18 mouse cellular contexts compared by ENCODE assay signal in the genomic region with DNA sequence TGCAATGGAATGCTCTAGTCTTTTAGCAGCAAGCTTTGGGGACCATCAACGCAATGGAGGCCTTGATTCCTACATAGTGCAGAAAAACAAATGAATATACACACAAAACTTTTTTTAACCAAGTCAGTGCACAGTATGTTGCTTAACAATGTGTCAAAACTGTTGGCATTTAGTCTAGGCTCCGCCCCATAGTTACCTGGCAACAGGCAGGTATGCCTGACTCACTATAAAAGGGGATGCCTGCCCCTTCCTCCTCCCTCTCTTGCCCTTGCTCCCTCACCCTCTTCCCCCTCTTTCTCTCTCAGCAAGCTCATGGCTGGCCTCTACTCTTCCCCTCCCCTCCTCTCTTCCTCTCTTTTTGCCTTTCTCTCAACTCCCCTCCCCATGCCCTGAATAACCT. TPM values are rescaled to one million over a fixed set of nuclear protein-coding genes. Genes with fewer than 3 reads are reported as not detected.
DNase-seq lines count a peak whose midpoint lies in the region; ATAC-seq and TF ChIP-seq lines count a peak whose summit lies in the region.
"Had no signal": no experiment of that assay in that cellular context is flagged by ENCODE, and none has a peak within 500 bp of the region (broad histone marks: within the 10 kb centered on the region; RNA-seq: fewer than 3 reads in every experiment).

No protein-coding gene starts in this region.

- 0 out of 2 replicates have a peak overlapping the region, but pooled peaks have one; percentile 43 for H3K27ac ChIP-seq in kidney, postnatal 0 days
- no peak overlapping the region for H3K27ac ChIP-seq in lung, postnatal 0 days (ENCODE audit: low read length)
- H3K27ac ChIP-seq in limb, embryonic 10.5 days = peak overlapping the region; percentile 84
- H3K27ac ChIP-seq in midbrain, embryonic 15.5 days = no peak overlapping the region
- H3K27ac ChIP-seq: embryonic facial prominence, embryonic 13.5 days; forebrain, embryonic 13.5 days; gastrocnemius, adult 2 months; hindbrain, embryonic 10.5 days; hindbrain, embryonic 14.5 days had no signal

- H3K36me3 ChIP-seq in kidney, postnatal 0 days (ENCODE audit: insufficient read depth, low read length) = no peaks in the 10 kb centered on the region
- no peaks in the 10 kb centered on the region for H3K36me3 ChIP-seq in lung, postnatal 0 days (ENCODE audit: insufficient read depth, low read length)
- H3K36me3 ChIP-seq in limb, embryonic 10.5 days = no peaks in the 10 kb centered on the region
- no peaks in the 10 kb centered on the region for H3K36me3 ChIP-seq in midbrain, embryonic 15.5 days (replicated peaks)
- H3K36me3 ChIP-seq: embryonic facial prominence, embryonic 13.5 days; heart, embryonic 12.5 days; hindbrain, embryonic 10.5 days had no signal

- no peaks in the 10 kb centered on the region for H3K27me3 ChIP-seq in kidney, postnatal 0 days (ENCODE audit: insufficient read depth, low read length)
- no peaks in the 10 kb centered on the region for H3K27me3 ChIP-seq in lung, postnatal 0 days (replicated peaks; ENCODE audit: insufficient read depth, low read length)
- H3K27me3 ChIP-seq in limb, embryonic 10.5 days (ENCODE audit: low read depth, poor library complexity, severe bottlenecking) = no peaks in the 10 kb centered on the region
- no peaks in the 10 kb centered on the region for H3K27me3 ChIP-seq in midbrain, embryonic 15.5 days (replicated peaks)
- H3K27me3 ChIP-seq: embryonic facial prominence, embryonic 13.5 days; forebrain, embryonic 13.5 days; heart, embryonic 12.5 days had no signal

- no peak overlapping the region for H3K4me3 ChIP-seq in kidney, postnatal 0 days (replicated peaks; ENCODE audit: low read depth, low read length)
- no peak overlapping the region for H3K4me3 ChIP-seq in lung, postnatal 0 days (ENCODE audit: low read depth, low read length)
- H3K4me3 ChIP-seq in limb, embryonic 10.5 days = no peak overlapping the region
- H3K4me3 ChIP-seq in midbrain, embryonic 15.5 days = no peak overlapping the region
- H3K4me3 ChIP-seq: embryonic facial prominence, embryonic 13.5 days; forebrain, embryonic 13.5 days; gastrocnemius, adult 2 months; heart, embryonic 12.5 days; hindbrain, embryonic 10.5 days had no signal

- no peak for DNase-seq in kidney, postnatal 0 days (ENCODE audit: low spot score)
- DNase-seq in kidney, adult 18-20 months = no peak
- peak; percentile 25 for DNase-seq in lung, postnatal 0 days (ENCODE audit: low spot score)
- no peak for DNase-seq in lung, postnatal 10 days
- no peak for DNase-seq in limb, embryonic 10.5 days (ENCODE audit: low spot score)
- DNase-seq in right cerebral cortex, postnatal 25 days = no peak
- DNase-seq: adrenal gland, adult 2 months; adrenal gland, postnatal 36 days; cerebellum, adult 2 months; cerebellum, postnatal 10 days; gastrocnemius, adult 2 months; gastrocnemius, postnatal 25 days had no signal

- H3K9me3 ChIP-seq in kidney, postnatal 0 days (replicated peaks; ENCODE audit: low read length) = no peaks in the 10 kb centered on the region
- H3K9me3 ChIP-seq in lung, postnatal 0 days (ENCODE audit: low read length) = no peaks in the 10 kb centered on the region
- no peaks in the 10 kb centered on the region for H3K9me3 ChIP-seq in limb, embryonic 10.5 days (replicated peaks)
- no peaks in the 10 kb centered on the region for H3K9me3 ChIP-seq in midbrain, embryonic 15.5 days
- H3K9me3 ChIP-seq: embryonic facial prominence, embryonic 13.5 days; forebrain, embryonic 13.5 days; heart, embryonic 12.5 days; hindbrain, embryonic 10.5 days had no signal

- 88% methylated on average over 2 of the region's 2 CpGs for WGBS in kidney, postnatal 0 days
- 82% methylated on average over 2 of the region's 2 CpGs for WGBS in lung, postnatal 0 days
- 91% methylated on average over 2 of the region's 2 CpGs for WGBS in limb, embryonic 10.5 days
- 87% methylated on average over 2 of the region's 2 CpGs for WGBS in midbrain, embryonic 15.5 days

- no peak for TF ChIP-seq EP300 in lung, postnatal 0 days (IDR thresholded peaks at IDR 0.05)

- no peak overlapping the region for H3K9ac ChIP-seq in kidney, postnatal 0 days (ENCODE audit: low read depth, low read length)
- H3K9ac ChIP-seq in lung, postnatal 0 days (replicated peaks; ENCODE audit: low read depth) = no peak overlapping the region
- no peak overlapping the region for H3K9ac ChIP-seq in midbrain, embryonic 15.5 days
- H3K9ac ChIP-seq: embryonic facial prominence, embryonic 13.5 days; forebrain, embryonic 13.5 days; heart, embryonic 12.5 days; hindbrain, embryonic 14.5 days had no signal

- TF ChIP-seq CTCF in kidney, postnatal 0 days (IDR thresholded peaks at IDR 0.05; ENCODE audit: low read depth) = no peak
- no peak for TF ChIP-seq CTCF in lung, postnatal 0 days (IDR thresholded peaks at IDR 0.05)

- H3K4me1 ChIP-seq in kidney, postnatal 0 days (replicated peaks; ENCODE audit: insufficient read depth, low read length) = 0 out of 2 replicates have a peak, but pooled peaks cover 3% of the 10 kb centered on the region
- H3K4me1 ChIP-seq in lung, postnatal 0 days (ENCODE audit: insufficient read depth, low read depth, low read length) = no peaks in the 10 kb centered on the region
- peaks cover 80% of the 10 kb centered on the region for H3K4me1 ChIP-seq in limb, embryonic 10.5 days
- H3K4me1 ChIP-seq in midbrain, embryonic 15.5 days = peaks cover 11% of the 10 kb centered on the region

- ATAC-seq in kidney, postnatal 0 days (replicated peaks; ENCODE audit: low FRiP score, low read depth) = no peak
- ATAC-seq in lung, postnatal 0 days = no peak
- ATAC-seq in midbrain, embryonic 15.5 days (replicated peaks) = no peak
- ATAC-seq: forebrain, embryonic 13.5 days had no signal

- no peak overlapping the region for H3K4me2 ChIP-seq in kidney, postnatal 0 days (ENCODE audit: low read length)
- no peak overlapping the region for H3K4me2 ChIP-seq in lung, postnatal 0 days (replicated peaks; ENCODE audit: low read depth, low read length)
- H3K4me2 ChIP-seq in midbrain, embryonic 15.5 days = no peak overlapping the region
- H3K4me2 ChIP-seq: forebrain, embryonic 13.5 days; heart, embryonic 12.5 days; hindbrain, embryonic 14.5 days had no signal

RNA-seq across cellular contexts. Expression of gene Tln2, which starts 56.7 kb away (rescaled TPM):
- polyA plus RNA-seq in kidney, postnatal 0 days (2015; fragmentation: Nextera tagmentation; extraction: Ambion mirVana) = 24.8 and 25.6 TPM in 2 replicates
- polyA plus RNA-seq in lung, postnatal 0 days (2015; fragmentation: Nextera tagmentation; extraction: Ambion mirVana) = 9.9 and 11.5 TPM in 2 replicates
- polyA plus RNA-seq in limb, embryonic 10.5 days (2016; fragmentation: Nextera tagmentation; extraction: Ambion mirVana) = 40.2 and 41.5 TPM in 2 replicates
- 31.2 and 31.5 TPM in 2 replicates for polyA plus RNA-seq in midbrain, embryonic 15.5 days (2015; fragmentation: Nextera tagmentation; extraction: Ambion mirVana)

Comparison
In these comparisons a context has a peak if more than half of its experiments do, and no peak if none do; other contexts are left out.
1. H3K27ac ChIP-seq: peak in kidney, postnatal 0 days (single experiment) and limb, embryonic 10.5 days (single experiment); none in lung, postnatal 0 days (single experiment) and midbrain, embryonic 15.5 days (single experiment).